Mouse (Mus musculus) kidney, embryonic 15.5 days (tissue): ENCODE measurements around the gene Ankrd11. TPM values are rescaled to one million over a fixed set of nuclear protein-coding genes. Genes with fewer than 3 reads are reported as not detected.

ENCODE experiments used
- ATAC-seq: fragments of 200-750 bp; cut with Nextera tagmentation; replicated peaks from 2 replicates; pipeline ENCODE4 v1.8.0; 2017; ENCODE audit warnings: moderate TSS enrichment; ENCODE audit not compliant: low FRiP score
- H3K27ac ChIP-seq: fragments of 300-500 bp; sonication (generic); 2 replicates; pipeline ENCODE4 v1.5.1; 2015; ENCODE audit warnings: mild to moderate bottlenecking, inconsistent platforms
- H3K27me3 ChIP-seq: fragments of 300-500 bp; sonication (generic); 2 replicates; pipeline ENCODE4 v1.6.1; 2015; ENCODE audit warnings: inconsistent platforms
- H3K36me3 ChIP-seq: fragments of 300-500 bp; sonication (generic); 2 replicates; pipeline ENCODE4 v1.6.1; 2015; ENCODE audit warnings: inconsistent platforms
- H3K4me1 ChIP-seq: fragments of 300-500 bp; sonication (generic); 2 replicates; pipeline ENCODE4 v1.6.1; 2015; ENCODE audit warnings: inconsistent platforms
- H3K4me2 ChIP-seq: fragments of 300-500 bp; sonication (generic); 2 replicates; pipeline ENCODE4 v1.6.1; 2015; ENCODE audit warnings: moderate library complexity, mild to moderate bottlenecking, inconsistent platforms
- H3K4me3 ChIP-seq: fragments of 300-500 bp; sonication (generic); replicated peaks from 2 replicates; pipeline ENCODE4 v1.5.1; 2015; ENCODE audit warnings: mild to moderate bottlenecking, inconsistent platforms
- H3K9ac ChIP-seq: fragments of 300-500 bp; sonication (generic); 2 replicates; pipeline ENCODE4 v1.6.1; 2015; ENCODE audit warnings: mild to moderate bottlenecking, inconsistent platforms
- H3K9me3 ChIP-seq: fragments of 300-500 bp; sonication (generic); replicated peaks from 2 replicates; pipeline ENCODE4 v1.6.1; 2016; ENCODE audit warnings: inconsistent platforms
- WGBS: fragments of 180-500 bp; shearing (Covaris S2); methylation state at CpG from one replicate; pipeline ENCODE4 v1.1.7; 2015; ENCODE audit warnings: mixed read lengths; 5-methylcytosine and 5-hydroxymethylcytosine counted together
- polyA plus RNA-seq: library from polyadenylated mRNA; unstranded; fragments of >200 nt; fragmentation: Nextera tagmentation; extraction: Ambion mirVana; gene quantifications from 2 replicates; pipeline ENCODE4 v1.2.1, GENCODE M21; 2015

Gene Ankrd11
- polyA plus RNA-seq, 1 experiment from 2014 or later = 33.5 TPM

GRCm38 (mm10) chr8:122912871-122913270 lies 129.2 kb downstream of the Ankrd11 start:
- H3K27ac ChIP-seq = no peak overlapping the region
- H3K9me3 ChIP-seq = no peaks in the 10 kb centered on the region
- no peak overlapping the region for H3K4me3 ChIP-seq
- H3K27me3 ChIP-seq = no peaks in the 10 kb centered on the region
- no peak for ATAC-seq
- H3K36me3 ChIP-seq = peaks cover 53% of the 10 kb centered on the region
- peaks cover 12% of the 10 kb centered on the region for H3K4me1 ChIP-seq
- WGBS = 84% methylated on average over 4 of the region's 4 CpGs
- H3K9ac ChIP-seq = no peak overlapping the region
- no peak overlapping the region for H3K4me2 ChIP-seq

GRCm38 (mm10) chr8:122912150-122912549 lies 129.9 kb downstream of the Ankrd11 start:
- Histone ChIP-seq H3K4me2 (no peak overlapping the region), H3K4me3 (no peak overlapping the region), H3K36me3 (peaks cover 60% of the 10 kb centered on the region), H3K27ac (no peak overlapping the region), H3K27me3 (no peaks in the 10 kb centered on the region), H3K9me3 (no peaks in the 10 kb centered on the region), H3K4me1 (peaks cover 5% of the 10 kb centered on the region), H3K9ac (no peak overlapping the region)
- 82% methylated on average over 3 of the region's 3 CpGs for WGBS
- no peak for ATAC-seq

- ATAC-seq = peak; percentile 69
- no peak overlapping the region for H3K9ac ChIP-seq
- 27% methylated on average over 6 of the region's 6 CpGs for WGBS
- H3K27ac ChIP-seq = peak overlapping the region; percentile 24; the same call in 1 of the 2 replicates
- no peaks in the 10 kb centered on the region for H3K9me3 ChIP-seq
- H3K4me3 ChIP-seq = no peak overlapping the region
- H3K36me3 ChIP-seq = peaks cover 37% of the 10 kb centered on the region
- H3K4me2 ChIP-seq = no peak overlapping the region
- H3K4me1 ChIP-seq = peaks cover 11% of the 10 kb centered on the region
- H3K27me3 ChIP-seq = no peaks in the 10 kb centered on the region
Observed at GRCm38 (mm10) chr8:122906463-122907021, 135.5 kb downstream of the Ankrd11 start.

GRCm38 (mm10) chr8:122905346-122905745 lies 136.7 kb downstream of the Ankrd11 start:
- Histone ChIP-seq H3K27me3 (no peaks in the 10 kb centered on the region), H3K27ac (no peak overlapping the region), H3K4me3 (no peak overlapping the region), H3K9ac (no peak overlapping the region), H3K4me2 (no peak overlapping the region), H3K9me3 (no peaks in the 10 kb centered on the region), H3K4me1 (peaks cover 11% of the 10 kb centered on the region), H3K36me3 (peaks cover 42% of the 10 kb centered on the region)
- WGBS = 91% methylated on average over 4 of the region's 4 CpGs
- ATAC-seq = no peak

- Histone ChIP-seq H3K27me3 (no peaks in the 10 kb centered on the region), H3K9me3 (no peaks in the 10 kb centered on the region), H3K4me2 (no peak overlapping the region), H3K36me3 (peaks cover 50% of the 10 kb centered on the region), H3K9ac (no peak overlapping the region), H3K27ac (no peak overlapping the region), H3K4me3 (no peak overlapping the region), H3K4me1 (peaks cover 11% of the 10 kb centered on the region)
- WGBS = 93% methylated on average over 11 of the region's 11 CpGs
- no peak for ATAC-seq
Observed at GRCm38 (mm10) chr8:122904496-122904895, 137.6 kb downstream of the Ankrd11 start.

- Histone ChIP-seq H3K27ac (no peak overlapping the region), H3K4me2 (no peak overlapping the region), H3K9ac (no peak overlapping the region), H3K4me1 (peaks cover 11% of the 10 kb centered on the region), H3K4me3 (no peak overlapping the region), H3K9me3 (no peaks in the 10 kb centered on the region), H3K27me3 (no peaks in the 10 kb centered on the region), H3K36me3 (peaks cover 54% of the 10 kb centered on the region)
- WGBS = 82% methylated on average over 5 of the region's 5 CpGs
- ATAC-seq = no peak
Observed at GRCm38 (mm10) chr8:122903002-122903401, 139.1 kb downstream of the Ankrd11 start.

GRCm38 (mm10) chr8:122902581-122902980 lies 139.5 kb downstream of the Ankrd11 start:
- H3K9ac ChIP-seq = no peak overlapping the region
- H3K9me3 ChIP-seq = no peaks in the 10 kb centered on the region
- ATAC-seq = no peak
- H3K4me2 ChIP-seq = no peak overlapping the region
- H3K27ac ChIP-seq = no peak overlapping the region
- no peak overlapping the region for H3K4me3 ChIP-seq
- WGBS = 85% methylated on average over 3 of the region's 3 CpGs
- H3K36me3 ChIP-seq = peaks cover 54% of the 10 kb centered on the region
- H3K27me3 ChIP-seq = no peaks in the 10 kb centered on the region
- peaks cover 11% of the 10 kb centered on the region for H3K4me1 ChIP-seq

GRCm38 (mm10) chr8:122901892-122902515 lies 140.1 kb downstream of the Ankrd11 start:
- Histone ChIP-seq H3K36me3 (peaks cover 54% of the 10 kb centered on the region), H3K4me2 (no peak overlapping the region), H3K27ac (no peak overlapping the region), H3K4me3 (no peak overlapping the region), H3K27me3 (no peaks in the 10 kb centered on the region), H3K9me3 (no peaks in the 10 kb centered on the region), H3K4me1 (peaks cover 9% of the 10 kb centered on the region), H3K9ac (no peak overlapping the region)
- WGBS = 87% methylated on average over 8 of the region's 8 CpGs
- no peak for ATAC-seq

- H3K9ac ChIP-seq = no peak overlapping the region
- ATAC-seq = no peak
- no peak overlapping the region for H3K4me2 ChIP-seq
- no peak overlapping the region for H3K4me3 ChIP-seq
- WGBS = 94% methylated on average over 7 of the region's 7 CpGs
- no peaks in the 10 kb centered on the region for H3K9me3 ChIP-seq
- H3K27ac ChIP-seq = no peak overlapping the region
- H3K27me3 ChIP-seq = no peaks in the 10 kb centered on the region
- peaks cover 57% of the 10 kb centered on the region for H3K36me3 ChIP-seq
- H3K4me1 ChIP-seq = peaks cover 5% of the 10 kb centered on the region
Observed at GRCm38 (mm10) chr8:122901476-122901875, 140.6 kb downstream of the Ankrd11 start.

GRCm38 (mm10) chr8:122899085-122899484 lies 143.0 kb downstream of the Ankrd11 start:
- H3K9ac ChIP-seq = no peak overlapping the region
- no peaks in the 10 kb centered on the region for H3K4me1 ChIP-seq
- no peak overlapping the region for H3K4me3 ChIP-seq
- H3K27ac ChIP-seq = no peak overlapping the region
- 85% methylated on average over 5 of the region's 5 CpGs for WGBS
- no peaks in the 10 kb centered on the region for H3K9me3 ChIP-seq
- H3K4me2 ChIP-seq = no peak overlapping the region
- no peak for ATAC-seq
- no peaks in the 10 kb centered on the region for H3K27me3 ChIP-seq
- peaks cover 67% of the 10 kb centered on the region for H3K36me3 ChIP-seq

GRCm38 (mm10) chr8:122898473-122898872 lies 143.6 kb downstream of the Ankrd11 start:
- Histone ChIP-seq H3K27me3 (no peaks in the 10 kb centered on the region), H3K4me2 (no peak overlapping the region), H3K9ac (no peak overlapping the region), H3K27ac (no peak overlapping the region), H3K36me3 (peaks cover 74% of the 10 kb centered on the region), H3K9me3 (no peaks in the 10 kb centered on the region), H3K4me3 (no peak overlapping the region), H3K4me1 (no peaks in the 10 kb centered on the region)
- 96% methylated on average over 12 of the region's 12 CpGs for WGBS
- no peak for ATAC-seq

GRCm38 (mm10) chr8:122898018-122898417 lies 144.1 kb downstream of the Ankrd11 start:
- 69% methylated on average over 4 of the region's 4 CpGs for WGBS
- no peak for ATAC-seq

GRCm38 (mm10) chr8:122897200-122897599 lies 144.9 kb downstream of the Ankrd11 start:
- Histone ChIP-seq H3K27ac (no peak overlapping the region), H3K36me3 (peaks cover 86% of the 10 kb centered on the region), H3K4me3 (no peak overlapping the region), H3K9ac (no peak overlapping the region), H3K4me1 (no peaks in the 10 kb centered on the region), H3K9me3 (no peaks in the 10 kb centered on the region), H3K4me2 (no peak overlapping the region), H3K27me3 (no peaks in the 10 kb centered on the region)
- WGBS = 93% methylated on average over 8 of the region's 8 CpGs
- ATAC-seq = no peak

More at GRCm38 (mm10) chr8:122898018-122898417, 144.1 kb downstream of the Ankrd11 start:
- H3K9ac ChIP-seq = no peak overlapping the region
- H3K4me3 ChIP-seq = no peak overlapping the region
- no peak overlapping the region for H3K4me2 ChIP-seq
- peaks cover 78% of the 10 kb centered on the region for H3K36me3 ChIP-seq
- H3K27me3 ChIP-seq = no peaks in the 10 kb centered on the region
- H3K4me1 ChIP-seq = no peaks in the 10 kb centered on the region
- no peaks in the 10 kb centered on the region for H3K9me3 ChIP-seq
- H3K27ac ChIP-seq = no peak overlapping the region
